Mouse (Mus musculus): ENCODE results near the gene Chst5.

- TF ChIP-seq CTCF (IDR thresholded peaks at IDR 0.05; ENCODE audit: extremely low read depth, insufficient read length, insufficient replicate concordance, low read depth, low read length) (no peak), POLR2A (IDR thresholded peaks at IDR 0.05; ENCODE audit: low read depth, low read length) (no peak)
Measured at GRCm38 (mm10) chr8:111889931-111890910, 20.0 kb downstream of the Chst5 start.
